Mouse (Mus musculus) lung, adult 2 months (tissue): Measurements from ENCODE around the gene Shc1.

Experiments
- CTCF ChIP-seq: fragments of 200-500 bp; IDR thresholded peaks from 2 replicates; pipeline ENCODE4 v1.5.1; 2011; ENCODE audit warnings: mild to moderate bottlenecking, low read length, control low read depth; ENCODE audit not compliant: insufficient read depth
- POLR2A ChIP-seq: fragments of 200-500 bp; IDR thresholded peaks from 2 replicates; pipeline ENCODE4 v1.6.1; 2011; ENCODE audit warnings: low read depth, mild to moderate bottlenecking, control low read depth, low read length, borderline replicate concordance; ENCODE audit errors: extremely low read depth

DNA sequence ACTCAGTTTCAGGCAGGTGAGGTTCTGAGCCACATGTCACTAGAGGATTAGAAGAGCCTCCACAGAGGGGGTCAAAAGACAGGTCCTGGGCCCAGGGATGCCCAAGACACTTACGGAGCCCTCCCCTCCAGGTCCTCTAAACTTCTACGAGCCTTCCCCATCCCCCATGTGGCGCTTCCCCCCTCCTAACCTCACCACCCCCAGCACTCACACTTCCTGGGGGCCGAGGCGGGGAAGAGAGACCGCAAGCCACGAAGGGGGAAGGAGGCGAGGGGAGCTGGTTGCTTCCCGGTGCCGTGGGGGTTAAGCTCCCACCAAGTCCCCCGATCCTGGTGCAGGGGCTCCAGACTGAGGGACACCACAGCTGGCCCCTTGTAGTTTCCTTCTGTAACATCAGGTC lies 32.8 kb upstream of the Shc1 start:
- TF ChIP-seq CTCF = no peak
- TF ChIP-seq POLR2A = no peak
